ENCODE assay signal across 14 mouse cellular contexts in genomic region chr8:116617891-116618290, GRCm38 (mm10).
"Had no signal": no experiment of that assay in that cellular context is flagged by ENCODE, and none has a peak within 500 bp of the region (broad histone marks: within the 10 kb centered on the region; RNA-seq: fewer than 3 reads in every experiment).

No protein-coding gene starts in this region.

- H3K27ac ChIP-seq: midbrain, embryonic 10.5 days; midbrain, embryonic 13.5 days; neural tube, embryonic 12.5 days; stomach, embryonic 15.5 days; stomach, postnatal 0 days had no signal

- DNase-seq: lung, adult 18-20 months; lung, embryonic 14.5 days; lung, postnatal 10 days; lung, postnatal 4 days; right cerebral cortex, postnatal 14 days; thymus, adult 2 months; thymus, postnatal 25 days; thymus, postnatal 4 days had no signal

- H3K4me3 ChIP-seq: midbrain, embryonic 10.5 days; midbrain, embryonic 13.5 days; neural tube, embryonic 12.5 days; stomach, embryonic 15.5 days had no signal

- H3K4me2 ChIP-seq: lung, embryonic 14.5 days; midbrain, embryonic 13.5 days; neural tube, embryonic 12.5 days; stomach, embryonic 15.5 days had no signal

- ATAC-seq: midbrain, embryonic 13.5 days; midbrain, embryonic 16.5 days had no signal

- H3K9me3 ChIP-seq: midbrain, embryonic 10.5 days; midbrain, embryonic 13.5 days; neural tube, embryonic 12.5 days; stomach, embryonic 15.5 days had no signal

- H3K9ac ChIP-seq: lung, embryonic 14.5 days; midbrain, embryonic 13.5 days; neural tube, embryonic 12.5 days; stomach, embryonic 15.5 days had no signal

- H3K36me3 ChIP-seq: midbrain, embryonic 10.5 days; midbrain, embryonic 13.5 days; neural tube, embryonic 12.5 days; stomach, embryonic 15.5 days had no signal

- H3K27me3 ChIP-seq: midbrain, embryonic 13.5 days; neural tube, embryonic 12.5 days; stomach, embryonic 15.5 days had no signal
